ENCODE assay signal across 12 mouse cellular contexts in the genomic region with DNA sequence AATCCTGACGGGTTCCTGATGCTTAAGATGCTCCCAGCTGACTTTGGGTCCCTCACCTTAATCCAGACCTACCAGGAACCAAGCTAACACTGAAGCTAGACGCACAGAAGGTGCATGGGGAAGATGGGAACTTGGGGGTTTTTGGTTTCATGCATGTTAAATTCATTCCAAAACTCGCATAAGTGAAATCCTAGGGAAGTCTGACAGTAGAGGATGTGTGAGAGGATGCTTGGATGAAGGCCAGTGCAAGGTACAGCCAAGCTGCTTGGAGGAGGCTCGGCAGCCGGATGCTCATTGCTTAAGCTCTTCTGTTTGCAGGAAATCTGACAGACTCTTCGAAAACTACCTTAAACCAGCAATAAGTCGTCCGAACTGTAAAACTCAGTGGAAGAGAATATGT.
A peak's percentile ranks its signal among the peaks of the same experiment; 100 is the strongest.
DNase-seq lines count a peak whose midpoint lies in the region.
"Had no signal": no experiment of that assay in that cellular context is flagged by ENCODE, and none has a peak within 500 bp of the region (broad histone marks: within the 10 kb centered on the region; RNA-seq: fewer than 3 reads in every experiment).

No protein-coding gene starts in this region.

- DNase-seq in layer of hippocampus, adult 11-12 months (ENCODE audit: low spot score) = peak; percentile 14
- no peak for DNase-seq in layer of hippocampus, postnatal 36 days
- peak; percentile 20 for DNase-seq in cerebellum, adult 8-10 months
- peak; percentile 33 to 67 for DNase-seq in frontal cortex, adult 2 months (ENCODE audit: extremely low spot score in 1 of 2, low spot score in 1 of 2)
- peak; percentile 48 for DNase-seq in right cerebral cortex, postnatal 14 days
- DNase-seq in thymus, adult 18-20 months = no peak
- DNase-seq in gastrocnemius, adult 8-10 months (ENCODE audit: low spot score in 2 of 2) = no peak
- no peak for DNase-seq in c-Kit-positive CD71-positive TER-119-positive erythroid progenitor cells, embryonic 14.5 days (ENCODE audit: low spot score)
- DNase-seq: embryo, embryonic 11 days; gastrocnemius, postnatal 14 days; liver; thymus, postnatal 25 days had no signal

Comparison
In these comparisons a context has a peak if more than half of its experiments do, and no peak if none do; other contexts are left out.
1. DNase-seq: peak in layer of hippocampus, adult 11-12 months (single experiment), cerebellum, adult 8-10 months (single experiment), frontal cortex, adult 2 months (2 of 2) and right cerebral cortex, postnatal 14 days (single experiment); none in layer of hippocampus, postnatal 36 days (0 of 2), thymus, adult 18-20 months (0 of 2), gastrocnemius, adult 8-10 months (0 of 2) and c-Kit-positive CD71-positive TER-119-positive erythroid progenitor cells, embryonic 14.5 days (single experiment).